Mouse (Mus musculus): ENCODE measurements at regions not wholly inside any gene's neighbourhood (a gene's known extent, or its start where the extent isn't known, plus 50 kb on each side); places are given as distances from the start of the nearest gene placed in this dataset.

DNA sequence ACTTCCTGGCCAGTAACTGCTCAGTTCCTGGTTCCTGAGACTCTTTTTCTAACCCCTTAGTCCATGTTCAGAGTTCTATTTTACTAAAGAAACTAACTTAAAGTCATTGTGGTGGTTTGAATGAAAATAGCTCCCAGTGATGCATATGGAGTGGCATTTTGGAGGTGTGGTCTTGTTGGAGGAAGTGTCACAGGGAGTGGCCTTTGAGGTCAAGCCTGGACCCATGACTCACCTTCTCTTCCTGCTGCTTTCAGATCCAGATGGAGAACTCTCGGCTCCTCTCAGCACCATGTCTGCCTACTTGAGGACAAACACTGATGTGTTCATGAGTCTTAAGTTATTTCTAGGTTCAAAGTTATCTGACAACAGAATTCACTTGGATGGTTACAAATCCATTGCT is 111.8 kb upstream of the Mon1b start:
- TF ChIP-seq POLR2A (IDR thresholded peaks at IDR 0.05; ENCODE audit: borderline replicate concordance, extremely low read depth, low read depth, low read length) (no peak), CTCF (IDR thresholded peaks at IDR 0.05; ENCODE audit: insufficient read depth, low read length) (no peak)
